Mouse (Mus musculus) mesoderm, embryonic 11.5 days (tissue): Measurements from ENCODE around the gene Neurl4.
"Not testable (repeated sequence)": the region's sequence is repeated elsewhere in the genome, so short reads cannot be mapped to it uniquely, and the experiment has no call there.

ENCODE experiments used
- DNase-seq: peaks from one replicate; pipeline ENCODE4 v3.0.0-alpha.2; 2012; ENCODE audit warnings: low read depth, low spot score

Gene Neurl4

GRCm38 (mm10) chr11:69900471-69901405, at the start of gene Neurl4, which contains the start of gene 2810408A11Rik:
Gene Neurl4, plus strand, starts transcription at chr11:69901072.
Gene 2810408A11Rik, minus strand, starts transcription at chr11:69900987.
- DNase-seq = peak; percentile 97

GRCm38 (mm10) chr11:69853994-69854393, 46.9 kb upstream of the Neurl4 start:
- DNase-seq = no peak

GRCm38 (mm10) chr11:69854680-69855079, 46.2 kb upstream of the Neurl4 start:
- no peak for DNase-seq

- no peak for DNase-seq
These were observed 45.5 kb upstream of the Neurl4 start for GRCm38 (mm10) chr11:69855347-69855746.

- DNase-seq = no peak
These were observed 42.5 kb upstream of the Neurl4 start, which contains the start of gene Tnk1 for GRCm38 (mm10) chr11:69858113-69858998. Gene Tnk1, minus strand, starts transcription at chr11:69858730.

GRCm38 (mm10) chr11:69863729-69864128, 37.1 kb upstream of the Neurl4 start:
- DNase-seq = not testable (repeated sequence)

GRCm38 (mm10) chr11:69864138-69864860, 36.6 kb upstream of the Neurl4 start:
- no peak for DNase-seq

- DNase-seq = no peak
These were observed 35.3 kb upstream of the Neurl4 start for GRCm38 (mm10) chr11:69865561-69865960.

GRCm38 (mm10) chr11:69867335-69867734, 33.5 kb upstream of the Neurl4 start:
- DNase-seq = no peak

GRCm38 (mm10) chr11:69870289-69871069, 30.4 kb upstream of the Neurl4 start:
- DNase-seq = no peak

- no peak for DNase-seq
These were observed 29.1 kb upstream of the Neurl4 start for GRCm38 (mm10) chr11:69871822-69872221.

- DNase-seq = no peak
These were observed 28.4 kb upstream of the Neurl4 start for GRCm38 (mm10) chr11:69872451-69872850.

GRCm38 (mm10) chr11:69876186-69876585, 24.7 kb upstream of the Neurl4 start:
- no peak for DNase-seq

GRCm38 (mm10) chr11:69876867-69877266, 24.0 kb upstream of the Neurl4 start:
- DNase-seq = peak; percentile 86

GRCm38 (mm10) chr11:69877878-69878277, 23.0 kb upstream of the Neurl4 start, which contains the start of gene Tmem95:
Gene Tmem95, minus strand, starts transcription at chr11:69878018.
- no peak for DNase-seq

GRCm38 (mm10) chr11:69878399-69878798, 22.5 kb upstream of the Neurl4 start:
- no peak for DNase-seq

- no peak for DNase-seq
These were observed 21.9 kb upstream of the Neurl4 start for GRCm38 (mm10) chr11:69878952-69879351.

- DNase-seq = no peak
These were observed 21.2 kb upstream of the Neurl4 start for GRCm38 (mm10) chr11:69879711-69880110.

- peak; percentile 80 for DNase-seq
These were observed 20.4 kb upstream of the Neurl4 start for GRCm38 (mm10) chr11:69880506-69880852.

- DNase-seq = peak; percentile 77
These were observed 19.8 kb upstream of the Neurl4 start, which contains the start of gene Kctd11 for GRCm38 (mm10) chr11:69880853-69881603. Gene Kctd11, minus strand, starts transcription at chr11:69881406.
